Mouse (Mus musculus) C2C12 (cell line): ENCODE measurements around the gene Pid1. TPM values are rescaled to one million over a fixed set of nuclear protein-coding genes. Genes with fewer than 3 reads are reported as not detected.

Experiments used
- H3K27me3 ChIP-seq: one replicate; pipeline ENCODE4 v1.6.1; 2011; ENCODE audit not compliant: control insufficient read depth, insufficient read depth, insufficient read length
- H3K36me3 ChIP-seq: one replicate; pipeline ENCODE4 v1.6.1; 2011; ENCODE audit not compliant: control insufficient read depth, insufficient read depth
- H3K4me3 ChIP-seq: one replicate; pipeline ENCODE4 v1.5.1; 2011; ENCODE audit warnings: mild to moderate bottlenecking, control low read depth; ENCODE audit not compliant: poor library complexity, insufficient read depth, severe bottlenecking
- H3K79me2 ChIP-seq: one replicate; pipeline ENCODE4 v1.6.1; 2011; ENCODE audit not compliant: control insufficient read depth, insufficient read depth
- H3K79me3 ChIP-seq: one replicate; pipeline ENCODE4 v1.6.1; 2011; ENCODE audit warnings: low read depth, control low read depth
- H3ac ChIP-seq: one replicate; pipeline ENCODE3; 2011; ENCODE audit warnings: low read depth; ENCODE audit not compliant: control insufficient read depth, insufficient read length
- CEBPB ChIP-seq: IDR thresholded peaks from one replicate; pipeline ENCODE4 v1.6.1; 2011; ENCODE audit warnings: low read depth, mild to moderate bottlenecking, control low read depth, moderate library complexity
- CTCF ChIP-seq: IDR thresholded peaks from one replicate; pipeline ENCODE4 v1.5.1; 2011; ENCODE audit not compliant: control insufficient read depth, insufficient read depth, insufficient read length
- FOSL1 ChIP-seq: IDR thresholded peaks from one replicate; pipeline ENCODE4 v1.8.0; 2011; ENCODE audit warnings: mild to moderate bottlenecking, low read length; ENCODE audit not compliant: poor library complexity, insufficient read depth, severe bottlenecking
- MAX ChIP-seq: IDR thresholded peaks from one replicate; pipeline ENCODE4 v1.6.1; 2011; ENCODE audit warnings: mild to moderate bottlenecking, control low read depth
- MYOD1 ChIP-seq: IDR thresholded peaks from one replicate; pipeline ENCODE4 v1.6.1; 2011; ENCODE audit warnings: low read depth; ENCODE audit not compliant: control insufficient read depth, insufficient read length
- MYOG ChIP-seq: IDR thresholded peaks from one replicate; pipeline ENCODE4 v1.6.1; 2011; ENCODE audit not compliant: control insufficient read depth, insufficient read length; ENCODE audit errors: extremely low read depth
- USF1 ChIP-seq: IDR thresholded peaks from one replicate; pipeline ENCODE4 v1.6.1; 2011; ENCODE audit warnings: low read depth, mild to moderate bottlenecking, control low read depth, moderate library complexity
- polyA plus RNA-seq: library from polyadenylated mRNA; unstranded; fragments of >200 nt; fragmentation: generic; extraction: Trizol; gene quantifications from one replicate; pipeline ENCODE4 v1.2.1, GENCODE M21; 2012; ENCODE audit warnings: missing spikeins

Pid1 gene
- polyA plus RNA-seq, 1 experiment, result 0.21 TPM

- Histone ChIP-seq H3K27me3 (no peaks in the 10 kb centered on the region), H3K79me2 (no peaks in the 10 kb centered on the region)
These were observed 113.2 kb downstream of the Pid1 start for GRCm38 (mm10) chr1:84250770-84251169.

GRCm38 (mm10) chr1:84249772-84250338, 114.1 kb downstream of the Pid1 start:
- Histone ChIP-seq H3K79me3 (no peaks in the 10 kb centered on the region), H3K4me3 (no peak overlapping the region), H3K79me2 (no peaks in the 10 kb centered on the region), H3ac (no peak overlapping the region), H3K27me3 (no peaks in the 10 kb centered on the region), H3K36me3 (no peaks in the 10 kb centered on the region)
- TF ChIP-seq MYOD1 (no peak), MAX (no peak), CEBPB (no peak), FOSL1 (no peak), MYOG (no peak), CTCF (no peak), USF1 (no peak)

More at GRCm38 (mm10) chr1:84250770-84251169, 113.2 kb downstream of the Pid1 start:
- TF ChIP-seq MYOG (no peak), CEBPB (no peak), MAX (no peak), USF1 (no peak), FOSL1 (no peak), CTCF (no peak), MYOD1 (no peak)
- H3K79me3 ChIP-seq, result no peaks in the 10 kb centered on the region
- H3K36me3 ChIP-seq, result no peaks in the 10 kb centered on the region
- H3K4me3 ChIP-seq, result no peak overlapping the region
- H3ac ChIP-seq, result no peak overlapping the region

- H3K36me3 ChIP-seq, result no peaks in the 10 kb centered on the region
- TF ChIP-seq MAX (no peak), FOSL1 (no peak), CTCF (no peak), USF1 (no peak), CEBPB (no peak), MYOD1 (no peak), MYOG (no peak)
- H3K27me3 ChIP-seq, result no peaks in the 10 kb centered on the region
- H3K79me2 ChIP-seq, result no peaks in the 10 kb centered on the region
- H3K79me3 ChIP-seq, result no peaks in the 10 kb centered on the region
- no peak overlapping the region for H3ac ChIP-seq
- H3K4me3 ChIP-seq, result no peak overlapping the region
These were observed 116.9 kb downstream of the Pid1 start for GRCm38 (mm10) chr1:84247111-84247510.

- Histone ChIP-seq H3ac (no peak overlapping the region), H3K27me3 (no peaks in the 10 kb centered on the region), H3K4me3 (no peak overlapping the region), H3K79me2 (no peaks in the 10 kb centered on the region), H3K79me3 (no peaks in the 10 kb centered on the region), H3K36me3 (no peaks in the 10 kb centered on the region)
- TF ChIP-seq MYOD1 (no peak), MYOG (no peak), CEBPB (no peak), USF1 (no peak), FOSL1 (no peak), CTCF (no peak), MAX (no peak)
These were observed 122.7 kb downstream of the Pid1 start for GRCm38 (mm10) chr1:84241192-84241828.

- no peak overlapping the region for H3K4me3 ChIP-seq
- no peaks in the 10 kb centered on the region for H3K79me2 ChIP-seq
- no peak overlapping the region for H3ac ChIP-seq
- H3K36me3 ChIP-seq, result no peaks in the 10 kb centered on the region
- H3K79me3 ChIP-seq, result no peaks in the 10 kb centered on the region
- TF ChIP-seq CEBPB, result no peak
- no peak for TF ChIP-seq MYOD1
- no peak for TF ChIP-seq FOSL1
- TF ChIP-seq CTCF, result no peak
- TF ChIP-seq MAX, result no peak
- no peak for TF ChIP-seq MYOG
- TF ChIP-seq USF1, result no peak
- no peaks in the 10 kb centered on the region for H3K27me3 ChIP-seq
These were observed 123.8 kb downstream of the Pid1 start for GRCm38 (mm10) chr1:84240203-84240602.
